Comparison of ENCODE assay signal across 15 mouse cellular contexts in genomic region chr11:83819806-83820483, GRCm38 (mm10). TPM values are rescaled to one million over a fixed set of nuclear protein-coding genes. Genes with fewer than 3 reads are reported as not detected.
DNase-seq lines count a peak whose midpoint lies in the region; ATAC-seq lines count a peak whose summit lies in the region.
"Had no signal": no experiment of that assay in that cellular context is flagged by ENCODE, and none has a peak within 500 bp of the region (broad histone marks: within the 10 kb centered on the region; RNA-seq: fewer than 3 reads in every experiment).

No protein-coding gene starts in this region.

- WGBS in forebrain, embryonic 10.5 days, result 63% methylated on average over 10 of the region's 10 CpGs
- 42% methylated on average over 10 of the region's 10 CpGs for WGBS in forebrain, embryonic 12.5 days
- 54% methylated on average over 10 of the region's 10 CpGs for WGBS in liver, embryonic 16.5 days (ENCODE audit: insufficient replicate concordance)

- H3K27me3 ChIP-seq in forebrain, embryonic 10.5 days (ENCODE audit: poor library complexity, severe bottlenecking), result no peaks in the 10 kb centered on the region
- H3K27me3 ChIP-seq in forebrain, embryonic 12.5 days, result no peaks in the 10 kb centered on the region
- H3K27me3 ChIP-seq in liver, embryonic 16.5 days (ENCODE audit: control insufficient read depth, insufficient read depth, low read depth, low read length), result no peaks in the 10 kb centered on the region
- H3K27me3 ChIP-seq: embryonic facial prominence, embryonic 15.5 days; hindbrain, embryonic 15.5 days; midbrain, embryonic 12.5 days had no signal

- H3K27ac ChIP-seq in forebrain, embryonic 10.5 days, result 0 out of 2 replicates have a peak overlapping the region, but pooled peaks have one; percentile 2
- no peak overlapping the region for H3K27ac ChIP-seq in forebrain, embryonic 12.5 days
- no peak overlapping the region for H3K27ac ChIP-seq in liver, embryonic 16.5 days (ENCODE audit: low read length)
- H3K27ac ChIP-seq: embryonic facial prominence, embryonic 15.5 days; hindbrain, embryonic 15.5 days; midbrain, embryonic 12.5 days had no signal

- H3K9me3 ChIP-seq in forebrain, embryonic 10.5 days, result no peaks in the 10 kb centered on the region
- no peaks in the 10 kb centered on the region for H3K9me3 ChIP-seq in forebrain, embryonic 12.5 days
- no peaks in the 10 kb centered on the region for H3K9me3 ChIP-seq in liver, embryonic 16.5 days (replicated peaks; ENCODE audit: control insufficient read depth, low read length)
- H3K9me3 ChIP-seq: embryonic facial prominence, embryonic 15.5 days; heart, embryonic 12.5 days; hindbrain, embryonic 15.5 days; midbrain, embryonic 12.5 days had no signal

- no peak overlapping the region for H3K9ac ChIP-seq in forebrain, embryonic 12.5 days
- H3K9ac ChIP-seq in liver, embryonic 16.5 days (ENCODE audit: low read depth, low read length), result no peak overlapping the region
- H3K9ac ChIP-seq: embryonic facial prominence, embryonic 15.5 days; heart, embryonic 12.5 days; hindbrain, embryonic 15.5 days; midbrain, embryonic 12.5 days had no signal

- ATAC-seq in forebrain, embryonic 12.5 days (ENCODE audit: low FRiP score), result no peak
- ATAC-seq in liver, embryonic 16.5 days (ENCODE audit: low read depth), result peak; percentile 54; the same call in 1 of the 2 replicates

- peaks cover 17% of the 10 kb centered on the region for H3K4me1 ChIP-seq in forebrain, embryonic 10.5 days
- 0 out of 2 replicates have a peak, but pooled peaks cover 4% of the 10 kb centered on the region for H3K4me1 ChIP-seq in forebrain, embryonic 12.5 days
- no peaks in the 10 kb centered on the region for H3K4me1 ChIP-seq in liver, embryonic 16.5 days (ENCODE audit: control insufficient read depth, low read depth, low read length)
- H3K4me1 ChIP-seq: embryonic facial prominence, embryonic 15.5 days; heart, embryonic 12.5 days; midbrain, embryonic 12.5 days had no signal

- H3K36me3 ChIP-seq in forebrain, embryonic 10.5 days (replicated peaks), result no peaks in the 10 kb centered on the region
- H3K36me3 ChIP-seq in forebrain, embryonic 12.5 days (replicated peaks), result no peaks in the 10 kb centered on the region
- H3K36me3 ChIP-seq in liver, embryonic 16.5 days (ENCODE audit: control insufficient read depth, insufficient read depth), result no peaks in the 10 kb centered on the region
- H3K36me3 ChIP-seq: embryonic facial prominence, embryonic 15.5 days; heart, embryonic 12.5 days; hindbrain, embryonic 15.5 days; midbrain, embryonic 12.5 days had no signal

- H3K4me3 ChIP-seq in forebrain, embryonic 10.5 days, result no peak overlapping the region
- H3K4me3 ChIP-seq in forebrain, embryonic 12.5 days (replicated peaks), result no peak overlapping the region
- no peak overlapping the region for H3K4me3 ChIP-seq in liver, embryonic 16.5 days (ENCODE audit: low read depth, low read length)
- H3K4me3 ChIP-seq: embryonic facial prominence, embryonic 15.5 days; heart, embryonic 12.5 days; hindbrain, embryonic 15.5 days; midbrain, embryonic 12.5 days had no signal

- no peak overlapping the region for H3K4me2 ChIP-seq in forebrain, embryonic 12.5 days
- no peak overlapping the region for H3K4me2 ChIP-seq in liver, embryonic 16.5 days (ENCODE audit: low read depth, low read length)
- H3K4me2 ChIP-seq: embryonic facial prominence, embryonic 15.5 days; heart, embryonic 12.5 days; hindbrain, embryonic 15.5 days; midbrain, embryonic 12.5 days had no signal

- DNase-seq in forebrain, embryonic 10.5 days (ENCODE audit: extremely low spot score, low spot score), result no peak
- DNase-seq in NIH3T3 (ENCODE audit: low read depth), result peak; percentile 45
- peak; percentile 94 to 97 for DNase-seq in kidney, adult 8-10 months
- DNase-seq in thymus, postnatal 25 days, result no peak
- no peak for DNase-seq in left cerebral cortex, postnatal 36 days (ENCODE audit: low spot score in 2 of 2)
- no peak for DNase-seq in thymus, postnatal 10 days (ENCODE audit: low spot score in 2 of 2)
- DNase-seq: B cell, adult 2 months; cerebellum, adult 2 months had no signal

- intact Hi-C loops in left cerebral cortex, postnatal 36 days (cut with DNase I), result no loop called here

RNA-seq across cellular contexts. Expression of gene Hnf1b, which starts 29.9 kb away (rescaled TPM):
- polyA plus RNA-seq in forebrain, embryonic 10.5 days (2016; fragmentation: Nextera tagmentation; extraction: Ambion mirVana), result not detected in 2 replicates
- polyA plus RNA-seq in forebrain, embryonic 12.5 days (2016; fragmentation: Nextera tagmentation; extraction: Ambion mirVana), result not detected in 2 replicates
- 4.6 and 5.9 TPM in 2 replicates for polyA plus RNA-seq in liver, embryonic 16.5 days (2015; fragmentation: Nextera tagmentation; extraction: Ambion mirVana)
- total RNA-seq in left cerebral cortex, postnatal 36 days (2021), result under 1 TPM; 0.23 to 0.47 TPM
- polyA plus RNA-seq: embryonic facial prominence, embryonic 15.5 days; midbrain, embryonic 12.5 days; thymus, postnatal 0 days had no signal

Comparison
In these comparisons a context has a peak if more than half of its experiments do, and no peak if none do; other contexts are left out.
1. DNase-seq: peak in NIH3T3 (single experiment) and kidney, adult 8-10 months (2 of 2); none in forebrain, embryonic 10.5 days (single experiment), thymus, postnatal 25 days (single experiment), left cerebral cortex, postnatal 36 days (0 of 2) and thymus, postnatal 10 days (0 of 2).